Mouse (Mus musculus) spleen, postnatal 10 days (tissue): ENCODE measurements around the gene Pkn1.

Source experiments
- DNase-seq, 2 experiments: peaks; one replicate each; pipeline ENCODE4 v3.0.0; 2021 to 2022; ENCODE audit warnings: low spot score in 2 of 2

Gene Pkn1

DNA sequence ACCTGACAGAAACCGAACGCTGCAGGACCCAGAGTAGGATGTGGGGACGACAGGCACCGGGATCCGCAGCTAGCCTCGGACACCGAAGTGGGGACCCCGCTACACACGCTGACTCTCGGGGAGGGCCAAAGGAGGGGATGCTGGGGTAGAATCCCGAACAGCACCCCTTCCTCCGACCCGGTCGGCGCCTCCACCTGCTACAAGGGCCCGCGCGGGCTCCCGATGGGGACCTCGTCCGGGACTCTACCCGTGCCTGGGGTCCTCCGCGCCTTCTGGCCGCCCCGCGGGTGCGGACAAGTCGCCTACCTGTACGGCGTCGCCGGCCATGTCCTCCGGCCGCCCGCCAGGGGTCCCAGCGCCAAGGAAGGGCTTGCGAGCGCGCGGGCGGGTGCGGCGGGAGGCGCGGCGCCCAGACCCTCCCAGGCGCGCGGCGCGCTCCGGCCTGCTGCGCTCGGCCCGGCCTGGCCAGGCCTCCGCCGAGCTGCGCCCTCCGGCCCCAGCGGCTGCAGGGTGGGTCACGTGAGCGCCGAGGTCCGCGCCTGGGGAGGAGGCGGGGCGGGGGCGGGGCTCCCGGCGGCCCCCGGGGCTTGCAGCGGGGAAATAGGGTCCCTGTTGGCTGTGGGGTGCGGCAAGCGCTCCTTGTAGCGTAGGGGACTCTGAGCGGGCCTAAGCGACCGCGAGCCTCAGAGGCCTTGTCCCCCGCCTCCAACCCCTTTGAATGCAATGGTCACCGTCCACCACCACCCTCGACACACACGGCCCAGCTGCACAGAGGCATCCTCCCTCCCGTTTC lies at the start of gene Pkn1:
Gene Pkn1 (minus strand): TSS at position 519 of the 793 bp plus-strand sequence.
- DNase-seq, result peak; percentile 70 to 81

DNA sequence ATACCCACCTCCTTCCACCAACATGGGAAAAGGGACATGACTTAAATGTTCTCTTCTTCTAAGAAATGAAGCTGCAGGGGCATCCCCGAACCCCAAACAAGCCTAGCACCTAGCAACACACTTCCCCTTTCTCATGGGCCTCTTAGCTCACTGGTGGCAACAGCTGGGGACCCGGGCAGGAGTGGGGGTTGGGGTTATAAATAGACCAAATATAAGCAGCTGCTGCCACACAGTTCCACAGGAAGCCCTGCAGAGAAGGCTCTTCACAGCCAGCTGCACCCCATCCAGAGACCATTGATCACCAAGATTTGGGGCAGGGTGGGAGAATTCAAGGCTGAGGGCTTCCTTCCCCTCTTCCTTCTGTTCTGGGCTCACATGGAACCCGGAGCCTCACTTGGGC lies 49.7 kb upstream of the Pkn1 start:
- DNase-seq, result peak in 1 of 2 experiments; percentile 80

DNA sequence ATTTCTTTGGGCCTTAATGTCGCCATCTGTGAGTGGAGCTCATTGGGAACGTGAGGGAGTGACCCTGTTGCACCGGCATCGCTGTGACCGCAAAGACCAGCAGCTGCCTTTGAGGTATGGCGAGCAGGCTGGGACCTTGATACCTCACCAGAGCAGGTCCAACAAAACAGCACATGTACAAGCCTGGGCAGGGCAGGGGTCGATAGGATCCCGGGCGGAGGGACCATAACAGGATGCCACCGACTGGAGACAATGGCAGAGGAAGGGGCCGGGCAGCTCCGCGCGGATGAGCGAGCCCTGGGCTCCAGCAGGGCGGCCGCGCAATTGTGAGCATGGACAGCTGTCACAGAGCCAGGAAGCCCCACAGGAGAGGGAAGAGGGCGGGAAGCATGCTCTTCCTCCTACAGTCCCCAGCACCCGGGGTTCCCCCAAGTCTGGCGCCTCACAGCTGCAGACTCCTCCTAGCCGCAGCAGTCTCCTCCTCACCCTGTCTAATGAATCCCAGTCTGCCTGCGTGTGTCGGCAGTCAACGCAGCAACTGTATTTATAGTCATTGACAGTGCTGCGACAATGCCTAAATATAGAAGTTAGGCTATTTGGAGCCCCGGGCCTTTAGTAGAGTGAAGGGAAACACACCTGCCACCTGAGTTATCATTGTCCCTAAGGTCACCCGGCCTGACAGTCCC lies 48.8 kb upstream of the Pkn1 start:
- peak; percentile 38 to 65 for DNase-seq

DNA sequence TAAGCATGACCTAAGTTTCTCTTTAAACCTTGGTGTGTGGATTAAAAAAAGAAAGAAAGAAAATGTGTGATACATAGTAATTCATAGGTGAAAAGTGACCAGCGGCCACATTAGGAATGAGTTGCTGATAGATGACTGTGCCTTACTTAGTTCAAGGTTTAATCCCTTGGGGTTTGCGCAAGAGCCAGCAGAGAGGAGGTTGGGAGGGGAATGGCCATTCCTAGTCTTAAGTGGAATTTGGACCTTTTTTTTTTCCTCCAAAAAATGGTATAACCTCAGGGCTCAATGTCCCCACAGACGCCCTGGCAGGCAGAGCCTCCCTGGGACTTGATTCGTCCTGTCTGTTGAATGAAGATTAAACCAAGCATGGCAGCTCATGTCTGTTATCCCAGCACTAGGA lies 45.1 kb upstream of the Pkn1 start:
- DNase-seq, result no peak

DNA sequence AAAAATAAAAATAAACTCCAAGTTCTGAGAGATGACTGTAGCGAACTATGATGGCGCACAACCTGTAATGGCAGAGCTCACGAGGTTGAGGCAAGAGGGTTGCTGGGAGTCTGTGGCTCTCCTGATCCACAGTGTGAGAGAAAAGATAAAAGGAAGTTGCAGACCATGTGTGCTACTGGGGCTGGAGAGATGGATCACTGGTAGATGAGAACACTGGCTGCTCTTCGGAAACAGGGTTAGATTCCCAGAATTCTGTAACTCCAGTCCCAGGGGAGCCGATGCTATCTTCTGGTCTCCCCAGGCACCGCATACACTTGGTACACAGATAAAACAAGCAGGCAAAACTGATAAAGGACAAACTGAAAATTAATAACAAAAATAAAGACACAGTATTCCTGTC lies 44.0 kb upstream of the Pkn1 start:
- no peak for DNase-seq

DNA sequence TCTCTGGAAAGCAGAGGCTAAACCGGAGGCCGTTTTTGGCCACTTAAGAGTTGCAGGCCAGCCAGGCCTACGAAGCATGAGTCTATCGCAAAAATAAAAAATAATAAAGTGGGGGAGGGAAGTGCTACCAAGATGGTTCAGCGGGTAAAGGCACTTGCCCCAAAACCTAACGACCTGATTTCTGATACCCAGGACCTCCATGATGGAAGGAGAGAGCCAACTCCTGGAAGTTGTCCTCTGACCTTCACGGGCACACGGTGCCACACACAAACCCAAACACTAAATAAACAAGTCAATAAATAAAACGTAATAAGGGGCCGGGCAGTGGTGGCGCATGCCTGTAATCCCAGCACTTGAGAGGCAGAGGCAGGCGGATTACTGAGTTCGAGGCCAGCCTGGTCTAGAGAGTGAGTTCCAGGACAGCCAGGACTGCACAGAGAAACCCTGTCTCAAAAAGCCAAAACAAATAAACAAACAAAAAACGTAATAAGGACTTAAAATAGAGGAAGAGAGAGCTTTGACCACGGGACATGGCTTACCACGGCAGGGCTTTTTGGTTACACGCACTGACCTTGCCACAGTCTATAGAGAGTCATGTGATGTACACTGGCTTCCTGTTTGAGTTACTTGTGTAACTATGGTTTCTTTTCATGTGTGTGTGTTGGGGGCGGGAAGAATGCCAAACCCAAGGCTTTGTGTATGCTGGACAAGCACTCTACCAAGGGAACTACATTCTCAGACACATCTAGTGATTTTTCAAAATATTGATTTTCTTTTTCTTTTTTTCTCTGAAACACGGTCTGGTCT lies 43.1 kb upstream of the Pkn1 start:
- peak in 1 of 2 experiments; percentile 51 for DNase-seq

DNA sequence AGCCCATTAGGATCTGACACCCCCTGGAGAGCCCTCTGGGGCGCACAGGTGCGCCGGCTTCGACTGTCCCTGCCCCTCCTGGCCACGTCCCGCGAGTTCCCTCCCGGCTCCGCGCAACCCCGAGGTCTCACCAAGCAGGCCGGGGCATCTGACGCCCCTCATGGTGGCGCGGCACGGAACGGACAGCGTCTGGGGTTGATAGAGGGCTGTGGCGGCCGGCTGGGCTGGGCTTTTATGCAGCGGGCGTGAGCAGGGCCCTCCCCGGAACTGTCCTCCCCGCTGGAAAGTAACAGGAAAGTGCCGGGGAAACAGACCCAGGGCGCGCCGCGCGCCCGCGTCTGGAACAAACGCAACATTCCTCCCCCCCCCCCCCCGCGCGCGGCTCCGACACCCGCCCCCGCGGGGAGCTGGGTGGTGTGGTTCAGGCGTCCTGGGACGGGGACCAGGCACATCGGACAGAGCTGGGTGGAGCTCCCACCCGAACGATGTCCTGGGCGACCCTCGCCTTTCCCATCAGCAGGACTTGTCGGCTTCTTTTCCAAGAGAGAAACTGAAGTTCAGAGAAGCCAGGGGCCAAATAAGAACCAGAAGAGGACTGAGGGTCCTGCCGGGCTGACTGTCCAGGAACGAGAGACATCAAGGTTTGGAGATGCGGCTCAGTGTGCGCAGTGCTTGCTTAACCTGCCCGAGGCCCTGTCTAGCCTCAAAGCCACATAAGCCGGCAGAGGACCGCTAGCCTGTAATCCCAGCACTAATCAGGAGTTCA lies 42.2 kb upstream of the Pkn1 start, which contains the start of gene Adgre5:
Gene Adgre5 (minus strand): TSS at position 351 of the 766 bp plus-strand sequence.
- DNase-seq, result peak; percentile 59 to 71

DNA sequence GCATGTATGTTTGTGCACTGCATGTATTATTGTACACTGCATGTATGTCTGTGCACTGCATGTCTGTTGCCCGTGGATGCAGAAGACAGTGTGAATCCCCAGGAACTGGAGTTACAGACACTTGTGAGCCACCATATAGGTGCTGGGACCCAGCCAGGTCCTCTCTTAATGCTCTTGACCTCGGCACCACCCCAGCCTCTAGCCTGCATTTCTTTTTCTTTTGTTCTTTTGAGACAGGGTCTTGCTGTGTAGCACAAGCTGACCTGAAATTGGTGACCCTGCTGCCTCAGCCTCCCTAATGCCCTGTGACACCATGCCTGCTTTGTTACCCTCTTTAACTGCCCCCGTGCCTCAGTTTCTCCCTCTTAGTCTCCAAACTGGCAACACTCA lies 41.6 kb upstream of the Pkn1 start:
- no peak for DNase-seq

DNA sequence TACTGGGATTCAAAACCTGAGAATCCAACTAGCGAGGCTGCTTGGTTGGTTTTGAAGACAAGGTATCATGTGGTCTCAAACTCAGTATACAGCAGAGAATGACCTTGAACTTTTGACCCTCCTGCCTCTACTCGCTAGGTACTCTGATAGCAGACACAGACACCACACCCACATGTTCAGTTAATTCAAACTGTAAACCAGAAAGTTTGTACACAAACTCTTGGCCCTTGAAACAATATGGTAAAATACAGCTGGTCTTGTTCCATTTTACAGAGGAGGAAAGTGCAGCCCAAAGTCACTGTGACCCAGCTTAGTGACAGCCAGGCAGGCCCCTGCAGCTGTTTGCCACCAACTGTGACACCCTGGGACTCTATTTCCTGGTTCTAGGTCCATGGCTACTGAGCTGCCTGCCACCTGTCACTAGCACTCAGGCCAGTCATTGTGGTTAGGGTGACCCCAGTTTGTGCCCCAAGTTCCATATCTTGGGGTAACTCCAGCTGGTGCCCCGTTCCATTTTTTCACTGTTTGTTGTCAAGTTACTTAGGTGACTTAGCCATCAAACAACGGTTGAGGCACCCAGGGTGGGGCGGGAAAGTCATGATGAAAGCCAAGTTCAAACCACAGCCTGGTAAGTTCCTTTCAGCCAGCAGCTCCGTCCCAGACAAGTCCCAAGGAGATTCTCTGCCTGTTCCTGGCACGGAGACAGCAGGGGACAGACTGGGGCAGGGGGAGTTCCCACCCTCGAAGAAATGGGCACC lies 40.9 kb upstream of the Pkn1 start:
- DNase-seq, result peak; percentile 39 to 59

DNA sequence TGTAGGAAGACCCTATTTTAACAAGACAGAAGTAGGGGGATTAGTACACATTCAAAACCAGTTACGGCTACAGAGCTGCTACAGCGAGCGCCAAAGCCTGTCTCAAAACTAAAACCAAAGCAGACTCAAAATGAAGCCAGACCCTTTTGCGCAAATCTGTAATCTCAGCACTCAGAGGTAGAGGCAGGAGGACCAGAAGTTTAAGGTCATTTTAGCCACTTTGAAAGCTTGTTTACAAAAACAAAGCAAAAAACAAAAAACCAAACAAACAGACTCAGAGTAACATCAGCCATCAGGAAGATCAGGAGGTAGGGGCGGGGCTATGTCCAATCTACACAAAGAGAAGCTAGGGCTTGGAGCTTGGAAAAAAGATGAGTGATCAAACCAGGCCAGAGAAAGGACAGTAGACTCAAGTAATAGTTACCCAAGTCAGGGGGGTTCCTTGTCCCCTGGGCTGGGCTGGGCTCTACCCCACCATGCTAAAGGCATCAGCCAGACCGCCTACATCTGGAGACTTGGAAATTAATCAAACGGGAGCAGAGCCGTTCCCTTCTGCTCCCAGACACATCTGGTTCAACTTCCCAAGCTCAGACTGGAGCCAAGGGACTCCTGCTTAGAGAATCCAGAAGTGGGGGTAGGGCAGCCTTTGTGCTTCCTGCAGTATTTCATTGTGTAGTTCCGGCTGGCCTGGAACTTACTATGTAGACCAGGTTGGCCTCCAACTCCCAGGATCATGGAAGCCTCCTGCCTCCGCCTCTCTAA lies 40.2 kb upstream of the Pkn1 start:
- DNase-seq, result no peak

DNA sequence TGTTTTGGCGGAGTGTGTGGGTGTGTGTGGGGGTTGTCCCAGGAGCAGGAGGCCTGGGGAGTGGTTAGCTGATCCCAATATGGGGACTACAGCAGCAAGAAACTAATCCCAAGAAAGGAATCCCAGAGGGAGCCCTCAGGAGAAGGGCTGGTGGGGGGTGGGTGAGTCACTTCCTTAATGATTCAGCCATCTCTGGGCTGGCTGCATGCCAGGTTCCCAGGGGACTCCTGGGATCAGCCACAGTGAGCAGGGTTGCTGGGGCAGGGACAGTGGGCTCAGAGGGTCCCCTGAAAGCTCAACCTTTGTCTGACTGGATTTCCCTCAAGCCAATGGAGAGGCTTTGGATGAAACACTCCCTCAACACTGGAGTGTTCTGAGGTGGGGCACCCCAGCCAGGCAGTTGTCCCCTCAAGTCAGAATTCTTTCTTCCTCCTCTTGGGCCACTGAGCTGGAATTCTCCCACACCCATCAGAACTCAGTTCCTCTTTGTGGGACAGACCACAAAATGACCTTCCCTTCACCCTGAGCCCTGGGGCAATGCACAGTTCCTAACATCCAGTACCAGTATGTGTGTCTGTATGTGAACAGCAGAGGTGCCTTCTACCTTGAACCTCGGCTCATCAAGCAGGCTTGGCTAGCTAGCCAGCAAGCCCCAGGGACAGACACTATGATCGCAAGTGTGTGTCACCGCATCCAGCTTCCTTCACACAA lies 39.0 kb upstream of the Pkn1 start:
- peak in 1 of 2 experiments; percentile 45 for DNase-seq

DNA sequence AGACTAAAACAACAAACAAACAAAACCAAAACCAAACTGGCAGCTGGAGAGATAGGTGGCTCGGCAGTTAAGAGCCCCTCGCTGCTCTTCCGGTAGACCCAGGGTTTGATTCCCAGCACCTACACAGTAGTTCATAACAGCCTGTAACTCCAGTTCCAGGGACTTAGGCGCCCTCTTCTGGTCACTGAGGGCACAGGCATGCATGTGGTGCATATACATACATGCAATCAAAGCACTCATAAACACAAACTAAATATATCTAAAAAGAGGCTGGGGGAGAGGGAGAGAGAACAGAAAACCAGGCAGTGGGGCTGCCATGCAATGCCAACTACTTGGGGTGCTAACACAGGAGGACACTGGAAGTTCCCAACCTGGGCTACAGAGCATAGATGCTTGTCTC lies 38.4 kb upstream of the Pkn1 start:
- no peak for DNase-seq

DNA sequence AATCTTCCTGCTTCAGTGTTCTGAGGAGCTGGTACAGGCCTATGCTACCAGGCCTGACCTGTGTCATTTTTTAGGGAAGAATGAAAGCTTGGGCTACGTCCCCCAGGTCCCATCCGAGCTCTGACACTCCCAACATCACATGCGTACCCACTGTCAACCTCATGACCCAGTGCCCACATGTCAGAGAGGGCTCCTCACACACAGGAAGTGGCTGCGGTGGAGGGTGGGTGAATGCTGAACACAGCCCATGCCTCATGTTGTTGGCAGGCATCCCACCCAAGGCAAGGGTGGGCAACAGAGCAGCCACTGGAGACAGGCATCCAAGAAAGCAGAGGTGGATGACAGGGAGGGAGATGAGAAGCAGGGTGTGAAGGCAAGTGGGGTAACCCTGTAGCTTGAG lies 37.7 kb upstream of the Pkn1 start:
- DNase-seq, result peak in 1 of 2 experiments; percentile 57

DNA sequence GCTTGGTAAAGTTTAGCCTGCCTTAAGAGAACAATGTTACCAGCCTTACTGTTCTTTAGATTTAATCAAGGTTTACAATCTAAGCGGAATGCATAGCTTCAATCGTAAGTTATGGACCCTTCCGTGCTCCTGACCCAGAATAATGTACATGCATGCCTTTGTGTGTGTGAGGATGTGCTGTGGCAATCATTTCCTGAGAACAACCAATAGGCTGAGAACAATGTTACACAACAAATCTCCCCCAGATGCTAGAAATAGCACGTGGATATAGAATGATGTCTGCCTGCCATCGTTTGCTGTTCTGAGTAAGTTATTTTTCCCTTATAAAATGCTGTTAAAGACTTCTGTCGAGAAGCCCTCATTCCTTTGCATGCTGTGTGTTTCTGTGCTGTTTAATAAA lies 33.9 kb upstream of the Pkn1 start:
- DNase-seq, result no peak

DNA sequence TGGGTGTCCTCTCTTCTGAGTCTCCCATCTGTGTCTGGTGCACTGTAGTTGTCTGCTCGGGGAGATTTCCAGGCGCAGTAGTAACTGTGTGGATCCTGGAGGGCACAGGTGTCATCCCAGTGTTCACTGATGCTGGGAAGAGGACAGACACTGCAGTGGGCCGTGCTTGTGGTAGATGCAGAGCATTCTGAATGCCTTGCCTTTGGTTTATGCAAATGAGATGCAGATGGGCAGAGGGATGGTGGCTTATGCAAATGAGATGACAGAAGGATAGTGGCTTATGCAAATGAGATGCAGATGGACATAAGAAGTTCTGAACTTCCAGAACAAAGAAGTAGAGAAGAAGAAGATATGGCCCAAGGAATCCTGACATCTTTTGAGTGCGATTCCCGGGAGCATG lies 32.9 kb upstream of the Pkn1 start:
- no peak for DNase-seq

DNA sequence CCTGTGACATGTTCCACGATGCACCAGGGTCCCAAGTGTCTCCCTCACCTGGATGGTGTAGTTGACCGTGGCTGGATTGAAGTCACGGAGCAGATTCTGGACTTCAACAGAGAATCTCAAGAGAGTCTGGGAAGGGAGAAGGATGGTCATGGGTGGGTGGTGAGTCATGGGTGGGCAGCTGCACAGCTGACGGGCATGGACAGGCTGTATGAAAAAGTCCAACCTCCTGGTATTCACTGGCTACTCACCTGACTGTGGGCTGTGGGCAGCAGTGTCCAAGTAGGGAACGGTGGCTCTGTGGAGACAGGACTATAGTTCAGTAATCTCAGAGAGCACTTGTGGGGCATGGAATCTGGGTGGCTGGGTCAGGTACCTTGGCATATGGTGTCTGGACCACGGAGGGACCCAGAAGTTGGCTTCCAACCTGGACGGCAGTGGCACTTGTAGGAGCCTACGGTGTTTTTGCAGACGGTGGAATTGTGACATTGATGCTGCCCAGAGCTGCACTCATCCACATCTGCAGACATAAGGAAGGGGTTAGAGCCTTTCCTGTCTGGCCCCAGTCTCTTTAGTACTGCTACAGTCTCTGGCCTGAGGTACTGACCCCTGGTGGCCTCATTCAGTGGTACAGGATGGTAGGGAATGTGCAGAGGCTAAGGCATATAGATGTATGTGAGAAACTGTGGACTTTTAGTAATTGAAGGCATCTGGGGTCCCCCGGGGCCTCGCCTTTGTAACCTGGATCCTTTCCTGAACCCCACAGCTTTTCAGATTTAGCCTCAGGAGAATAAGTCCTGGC lies 30.2 kb upstream of the Pkn1 start:
- DNase-seq, result peak in 1 of 2 experiments; percentile 72

DNA sequence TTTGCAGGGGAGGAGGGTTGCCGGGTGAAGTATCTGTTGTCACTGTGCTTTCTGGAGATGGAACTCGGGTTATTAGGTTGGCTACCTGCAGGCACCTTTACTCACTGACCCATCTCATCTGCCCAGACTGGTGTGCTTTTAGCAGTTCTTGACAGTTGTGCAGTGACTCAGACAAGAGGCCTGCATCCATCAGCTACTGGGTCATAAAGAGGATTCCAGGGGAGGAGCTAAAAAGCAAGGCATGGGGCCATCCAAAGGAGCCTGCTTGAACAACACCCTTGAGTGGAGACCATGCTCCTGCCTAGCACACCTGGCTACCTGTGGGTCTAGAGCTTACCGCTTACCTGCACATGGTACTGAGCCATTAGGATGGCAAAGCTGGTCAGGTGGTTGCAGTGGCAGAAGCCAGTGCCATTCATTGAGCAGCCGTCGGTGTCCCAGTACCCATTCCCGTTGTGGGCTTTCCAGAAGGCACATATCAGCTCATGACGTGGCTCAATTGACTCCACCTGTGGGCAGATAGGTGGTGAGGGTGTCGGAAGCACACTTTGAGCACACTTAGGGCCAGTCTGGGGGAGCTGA lies 26.6 kb upstream of the Pkn1 start:
- DNase-seq, result no peak
